Mouse (Mus musculus): Measurements from ENCODE around the gene Eef1a1. TPM values are rescaled to one million over a fixed set of nuclear protein-coding genes. Genes with fewer than 3 reads are reported as not detected.

Eef1a1 gene
- polyA plus RNA-seq, 1 experiment from 2014 or later, result 3,749 TPM

GRCm38 (mm10) chr9:78442579-78443392, 46.2 kb downstream of the Eef1a1 start, which contains the start of gene Cgas:
Gene Cgas (minus strand): TSS chr9:78443237.
- Histone ChIP-seq H3K4me1 (replicated peaks; ENCODE audit: control insufficient read depth, insufficient read depth, low read length) (peaks cover 10% of the 10 kb centered on the region; the same call in 1 of the 2 replicates), H3K9ac (peak within 1 kb of the TSS; percentile 44; the same call in 1 of the 2 replicates), H3K9me3 (ENCODE audit: control insufficient read depth, low read length) (no peaks in the 10 kb centered on the region), H3K4me2 (replicated peaks) (peak within 1 kb of the TSS; percentile 64), H3K36me3 (replicated peaks; ENCODE audit: control insufficient read depth, insufficient read depth) (no peaks in the 10 kb centered on the region), H3K27ac (no peak within 1 kb of the TSS), H3K27me3 (ENCODE audit: control insufficient read depth, insufficient read depth, low read length) (peaks cover 81% of the 10 kb centered on the region), H3K4me3 (replicated peaks; ENCODE audit: low read length) (peak within 1 kb of the TSS; percentile 43)
- DNase-seq (ENCODE audit: low spot score) (peak; percentile 28), ATAC-seq (ENCODE audit: low FRiP score) (peak; percentile 68; the same call in 1 of the 2 replicates)
- WGBS, result 1% methylated on average over 81 of the region's 81 CpGs

GRCm38 (mm10) chr9:78442237-78442578, 46.7 kb downstream of the Eef1a1 start:
- Histone ChIP-seq H3K27ac (no peak overlapping the region), H3K36me3 (replicated peaks; ENCODE audit: control insufficient read depth, insufficient read depth) (no peaks in the 10 kb centered on the region), H3K27me3 (ENCODE audit: control insufficient read depth, insufficient read depth, low read length) (peaks cover 80% of the 10 kb centered on the region), H3K9ac (0 out of 2 replicates have a peak overlapping the region, but pooled peaks have one; percentile 44), H3K4me2 (replicated peaks) (peak overlapping the region; percentile 64), H3K4me1 (replicated peaks; ENCODE audit: control insufficient read depth, insufficient read depth, low read length) (0 out of 2 replicates have a peak, but pooled peaks cover 7% of the 10 kb centered on the region), H3K9me3 (ENCODE audit: control insufficient read depth, low read length) (no peaks in the 10 kb centered on the region), H3K4me3 (replicated peaks; ENCODE audit: low read length) (peak overlapping the region; percentile 43)
- DNase-seq (ENCODE audit: low spot score) (no peak), ATAC-seq (ENCODE audit: low FRiP score) (no peak)
- 5% methylated on average over 9 of the region's 9 CpGs for WGBS

- H3K9ac ChIP-seq, result no peak overlapping the region
- ATAC-seq (ENCODE audit: low FRiP score), result no peak
- no peak overlapping the region for H3K27ac ChIP-seq
- no peaks in the 10 kb centered on the region for H3K36me3 ChIP-seq (replicated peaks; ENCODE audit: control insufficient read depth, insufficient read depth)
- no peak overlapping the region for H3K4me3 ChIP-seq (replicated peaks; ENCODE audit: low read length)
- H3K27me3 ChIP-seq (ENCODE audit: control insufficient read depth, insufficient read depth, low read length), result peaks cover 56% of the 10 kb centered on the region
- no peaks in the 10 kb centered on the region for H3K9me3 ChIP-seq (ENCODE audit: control insufficient read depth, low read length)
- WGBS, result 70% methylated on average over 5 of the region's 5 CpGs
- no peak for DNase-seq (ENCODE audit: low spot score)
- H3K4me2 ChIP-seq (replicated peaks), result no peak overlapping the region
- 0 out of 2 replicates have a peak, but pooled peaks cover 7% of the 10 kb centered on the region for H3K4me1 ChIP-seq (replicated peaks; ENCODE audit: control insufficient read depth, insufficient read depth, low read length)
Measured at GRCm38 (mm10) chr9:78439426-78439825, 49.5 kb downstream of the Eef1a1 start.

GRCm38 (mm10) chr9:78432471-78432870, 56.5 kb downstream of the Eef1a1 start:
- no peak for DNase-seq (ENCODE audit: low spot score)
- ATAC-seq (ENCODE audit: low FRiP score), result no peak
- Histone ChIP-seq H3K4me3 (replicated peaks; ENCODE audit: low read length) (no peak overlapping the region), H3K36me3 (replicated peaks; ENCODE audit: control insufficient read depth, insufficient read depth) (no peaks in the 10 kb centered on the region), H3K4me1 (replicated peaks; ENCODE audit: control insufficient read depth, insufficient read depth, low read length) (no peaks in the 10 kb centered on the region; the same call in 1 of the 2 replicates), H3K27me3 (ENCODE audit: control insufficient read depth, insufficient read depth, low read length) (no peaks in the 10 kb centered on the region), H3K9me3 (ENCODE audit: control insufficient read depth, low read length) (no peaks in the 10 kb centered on the region), H3K9ac (no peak overlapping the region), H3K4me2 (replicated peaks) (no peak overlapping the region), H3K27ac (no peak overlapping the region)
- 87% methylated on average over 5 of the region's 5 CpGs for WGBS

- no peak overlapping the region for H3K4me3 ChIP-seq (replicated peaks; ENCODE audit: low read length)
- ATAC-seq (ENCODE audit: low FRiP score), result no peak
Measured at GRCm38 (mm10) chr9:78430486-78430885, 58.5 kb downstream of the Eef1a1 start.

GRCm38 (mm10) chr9:78429551-78429950, 59.4 kb downstream of the Eef1a1 start:
- no peaks in the 10 kb centered on the region for H3K9me3 ChIP-seq (ENCODE audit: control insufficient read depth, low read length)
- no peak overlapping the region for H3K4me2 ChIP-seq (replicated peaks)
- H3K4me1 ChIP-seq (replicated peaks; ENCODE audit: control insufficient read depth, insufficient read depth, low read length), result no peaks in the 10 kb centered on the region; the same call in 1 of the 2 replicates
- no peaks in the 10 kb centered on the region for H3K27me3 ChIP-seq (ENCODE audit: control insufficient read depth, insufficient read depth, low read length)
- no peak for DNase-seq (ENCODE audit: low spot score)
- no peak for ATAC-seq (ENCODE audit: low FRiP score)
- no peak overlapping the region for H3K27ac ChIP-seq
- no peaks in the 10 kb centered on the region for H3K36me3 ChIP-seq (replicated peaks; ENCODE audit: control insufficient read depth, insufficient read depth)
- no peak overlapping the region for H3K9ac ChIP-seq
- WGBS, result 57% methylated on average over 2 of the region's 2 CpGs
- H3K4me3 ChIP-seq (replicated peaks; ENCODE audit: low read length), result no peak overlapping the region

More at GRCm38 (mm10) chr9:78430486-78430885, 58.5 kb downstream of the Eef1a1 start:
- no peaks in the 10 kb centered on the region for H3K36me3 ChIP-seq (replicated peaks; ENCODE audit: control insufficient read depth, insufficient read depth)
- H3K4me1 ChIP-seq (replicated peaks; ENCODE audit: control insufficient read depth, insufficient read depth, low read length), result no peaks in the 10 kb centered on the region; the same call in 1 of the 2 replicates
- H3K27me3 ChIP-seq (ENCODE audit: control insufficient read depth, insufficient read depth, low read length), result no peaks in the 10 kb centered on the region
- 82% methylated on average over 6 of the region's 6 CpGs for WGBS
- no peak overlapping the region for H3K27ac ChIP-seq
- no peak for DNase-seq (ENCODE audit: low spot score)
- H3K9me3 ChIP-seq (ENCODE audit: control insufficient read depth, low read length), result no peaks in the 10 kb centered on the region
- H3K9ac ChIP-seq, result no peak overlapping the region
- no peak overlapping the region for H3K4me2 ChIP-seq (replicated peaks)

GRCm38 (mm10) chr9:78428870-78429432, 60.0 kb downstream of the Eef1a1 start:
- H3K4me2 ChIP-seq (replicated peaks), result no peak overlapping the region
- ATAC-seq (ENCODE audit: low FRiP score) (no peak), DNase-seq (ENCODE audit: low spot score) (no peak)
- H3K4me3 ChIP-seq (replicated peaks; ENCODE audit: low read length), result no peak overlapping the region
- 85% methylated on average over 4 of the region's 4 CpGs for WGBS
- no peaks in the 10 kb centered on the region for H3K9me3 ChIP-seq (ENCODE audit: control insufficient read depth, low read length)
- no peaks in the 10 kb centered on the region; the same call in 1 of the 2 replicates for H3K4me1 ChIP-seq (replicated peaks; ENCODE audit: control insufficient read depth, insufficient read depth, low read length)
- H3K27me3 ChIP-seq (ENCODE audit: control insufficient read depth, insufficient read depth, low read length), result no peaks in the 10 kb centered on the region
- no peaks in the 10 kb centered on the region for H3K36me3 ChIP-seq (replicated peaks; ENCODE audit: control insufficient read depth, insufficient read depth)
- H3K27ac ChIP-seq, result no peak overlapping the region
- no peak overlapping the region for H3K9ac ChIP-seq

Small RNA genes lying within 50 kb of the gene (microRNA-seq; reads per million reads assigned to microRNA genes)
- gene Gm26377, result not detected

Other genes starting within 250 kb of the Eef1a1 start
- gene Gm3776, start 232.0 kb downstream of the Eef1a1 start, polyA plus RNA-seq (2014; fragmentation: Nextera tagmentation; extraction: Ambion mirVana), result not detected in 2 replicates
- gene Gm10639, start 199.2 kb downstream of the Eef1a1 start, polyA plus RNA-seq (2014; fragmentation: Nextera tagmentation; extraction: Ambion mirVana), result not detected in 2 replicates
- gene Omt2a, start 174.4 kb downstream of the Eef1a1 start, polyA plus RNA-seq (2014; fragmentation: Nextera tagmentation; extraction: Ambion mirVana), result not detected in 2 replicates
- not detected in 2 replicates for gene Omt2b, start 161.6 kb downstream of the Eef1a1 start, polyA plus RNA-seq (2014; fragmentation: Nextera tagmentation; extraction: Ambion mirVana)
- not detected in 2 replicates for gene Gsta2, start 133.4 kb downstream of the Eef1a1 start, polyA plus RNA-seq (2014; fragmentation: Nextera tagmentation; extraction: Ambion mirVana)
- gene Dppa5a, start 121.0 kb downstream of the Eef1a1 start, polyA plus RNA-seq (2014; fragmentation: Nextera tagmentation; extraction: Ambion mirVana), result 4.5 and 6.0 TPM in 2 replicates
- 5.0 and 6.5 TPM in 2 replicates for gene Ooep, start 110.4 kb downstream of the Eef1a1 start, polyA plus RNA-seq (2014; fragmentation: Nextera tagmentation; extraction: Ambion mirVana)
- 0.40 and 0.75 TPM in 2 replicates for gene Ddx43, start 93.4 kb downstream of the Eef1a1 start, polyA plus RNA-seq (2014; fragmentation: Nextera tagmentation; extraction: Ambion mirVana)
- 0.63 and 0.84 TPM in 2 replicates for gene Cgas, start 45.9 kb downstream of the Eef1a1 start, polyA plus RNA-seq (2014; fragmentation: Nextera tagmentation; extraction: Ambion mirVana)
- 27.5 and 28.5 TPM in 2 replicates for gene Mto1, start 40.9 kb downstream of the Eef1a1 start, polyA plus RNA-seq (2014; fragmentation: Nextera tagmentation; extraction: Ambion mirVana)
- 1.4 and 2.0 TPM in 2 replicates for gene Gm17324, start 40.4 kb downstream of the Eef1a1 start, polyA plus RNA-seq (2014; fragmentation: Nextera tagmentation; extraction: Ambion mirVana)
- gene Slc17a5, start 98.9 kb upstream of the Eef1a1 start, polyA plus RNA-seq (2014; fragmentation: Nextera tagmentation; extraction: Ambion mirVana), result 15.5 and 16.7 TPM in 2 replicates
- 2.1 and 2.2 TPM in 2 replicates for gene Cd109, start 126.4 kb upstream of the Eef1a1 start, polyA plus RNA-seq (2014; fragmentation: Nextera tagmentation; extraction: Ambion mirVana)

Measured in hindbrain, embryonic 14.5 days (tissue).